Mouse (Mus musculus): ENCODE measurements around the gene Dcun1d2. TPM values are rescaled to one million over a fixed set of nuclear protein-coding genes. Genes with fewer than 3 reads are reported as not detected.

Gene Dcun1d2
- 6.1 TPM for polyA plus RNA-seq (2014; fragmentation: Illumina TruSeq; extraction: RNeasy Lipid Tissue Mini Kit (QIAGEN cat#74804); ENCODE audit: low replicate concordance)

DNA sequence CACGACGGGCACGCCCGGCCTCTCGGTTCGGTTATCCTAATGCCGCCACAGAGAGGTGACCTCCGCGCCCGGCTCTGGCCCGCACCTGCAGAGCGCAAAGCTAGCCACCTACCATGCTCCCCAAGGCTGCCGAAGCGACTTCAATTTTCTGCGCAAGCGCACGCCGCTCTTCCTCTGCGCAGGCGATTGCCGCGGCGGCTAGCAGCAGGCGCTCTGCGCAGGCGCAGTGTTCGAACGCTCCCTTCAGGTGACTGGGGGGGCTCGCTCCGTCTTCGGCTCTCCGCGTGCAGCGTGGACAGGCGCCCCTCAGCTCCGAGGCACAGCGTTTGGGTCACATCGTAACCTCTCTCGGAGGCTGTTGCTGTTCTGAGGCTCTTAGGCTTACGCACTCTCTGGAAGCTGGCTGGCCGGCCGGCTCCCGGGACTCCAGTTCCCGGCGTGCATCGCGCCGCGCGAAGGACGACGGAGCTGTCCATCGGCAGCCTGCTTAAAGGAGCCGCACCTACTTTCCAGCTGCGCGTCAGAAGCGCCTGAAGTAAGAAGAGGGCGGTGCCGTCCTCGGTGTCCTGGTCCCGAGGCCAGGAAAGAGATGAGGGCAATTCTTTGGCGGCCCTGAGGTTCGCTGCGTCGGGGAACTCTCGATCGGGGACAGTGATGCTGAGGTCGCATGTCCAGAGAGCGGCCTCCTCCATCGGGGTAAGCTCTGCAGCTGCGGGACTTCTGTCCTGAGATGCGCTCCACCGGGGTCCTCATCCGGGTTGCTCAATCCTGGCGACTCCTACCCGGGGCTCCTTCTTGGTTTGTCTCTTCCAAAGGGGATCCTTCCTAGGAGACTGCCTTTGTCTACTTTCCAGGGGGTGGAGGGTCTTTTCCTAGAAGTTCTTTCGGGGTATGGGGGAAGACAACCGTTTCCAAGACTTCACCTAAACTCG lies at the start of gene Dcun1d2, which contains the start of gene Tmco3:
Gene Dcun1d2, minus strand, starts transcription at position 440 of the 932 bp plus-strand sequence.
Gene Tmco3, plus strand, starts transcription at position 499 of the 932 bp plus-strand sequence.

DNA sequence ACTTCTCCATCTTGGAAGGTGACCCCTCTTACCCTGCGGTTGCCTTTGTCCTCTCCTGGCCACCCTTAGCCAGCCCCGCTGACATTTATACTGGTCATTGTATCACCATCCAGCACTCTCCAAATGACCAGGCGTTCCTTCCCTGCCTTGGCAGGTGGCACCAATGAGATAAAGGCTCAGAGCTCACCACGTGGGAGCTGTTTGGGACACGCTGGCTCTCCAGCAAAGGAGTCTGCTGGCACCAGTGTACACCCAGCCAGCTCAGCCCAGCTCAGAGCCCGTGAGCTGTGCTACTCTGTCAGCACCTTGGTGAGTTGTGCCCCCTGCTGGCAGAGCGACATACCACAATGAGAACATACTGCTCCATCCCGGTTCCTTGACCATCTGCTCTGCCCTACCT lies 33.9 kb downstream of the Dcun1d2 start, which contains the start of gene Adprhl1:
Gene Adprhl1, minus strand, starts transcription at position 144 of the 400 bp plus-strand sequence.

Other genes starting within 250 kb of the Dcun1d2 start
- 15.7 TPM for gene Proz, start 227.2 kb downstream of the Dcun1d2 start, polyA plus RNA-seq (2014; fragmentation: Illumina TruSeq; extraction: RNeasy Lipid Tissue Mini Kit (QIAGEN cat#74804); ENCODE audit: low replicate concordance)
- gene Pcid2, start 182.7 kb downstream of the Dcun1d2 start, polyA plus RNA-seq (2014; fragmentation: Illumina TruSeq; extraction: RNeasy Lipid Tissue Mini Kit (QIAGEN cat#74804); ENCODE audit: low replicate concordance) = 5.4 TPM
- 72.9 TPM for gene Cul4a, start 182.5 kb downstream of the Dcun1d2 start, polyA plus RNA-seq (2014; fragmentation: Illumina TruSeq; extraction: RNeasy Lipid Tissue Mini Kit (QIAGEN cat#74804); ENCODE audit: low replicate concordance)
- 557 TPM for gene Lamp1, start 129.0 kb downstream of the Dcun1d2 start, polyA plus RNA-seq (2014; fragmentation: Illumina TruSeq; extraction: RNeasy Lipid Tissue Mini Kit (QIAGEN cat#74804); ENCODE audit: low replicate concordance)
- gene Grtp1, start 87.5 kb downstream of the Dcun1d2 start, polyA plus RNA-seq (2014; fragmentation: Illumina TruSeq; extraction: RNeasy Lipid Tissue Mini Kit (QIAGEN cat#74804); ENCODE audit: low replicate concordance) = 34.4 TPM
- not detected for gene Adprhl1, start 34.0 kb downstream of the Dcun1d2 start, polyA plus RNA-seq (2014; fragmentation: Illumina TruSeq; extraction: RNeasy Lipid Tissue Mini Kit (QIAGEN cat#74804); ENCODE audit: low replicate concordance)
- 12.4 TPM for gene Tmco3, start 59 bp upstream of the Dcun1d2 start, polyA plus RNA-seq (2014; fragmentation: Illumina TruSeq; extraction: RNeasy Lipid Tissue Mini Kit (QIAGEN cat#74804); ENCODE audit: low replicate concordance)
- gene Tfdp1, start 50.6 kb upstream of the Dcun1d2 start, polyA plus RNA-seq (2014; fragmentation: Illumina TruSeq; extraction: RNeasy Lipid Tissue Mini Kit (QIAGEN cat#74804); ENCODE audit: low replicate concordance) = 35.0 TPM
- not detected for gene Atp4b, start 108.7 kb upstream of the Dcun1d2 start, polyA plus RNA-seq (2014; fragmentation: Illumina TruSeq; extraction: RNeasy Lipid Tissue Mini Kit (QIAGEN cat#74804); ENCODE audit: low replicate concordance)
- not detected for gene Grk1, start 117.0 kb upstream of the Dcun1d2 start, polyA plus RNA-seq (2014; fragmentation: Illumina TruSeq; extraction: RNeasy Lipid Tissue Mini Kit (QIAGEN cat#74804); ENCODE audit: low replicate concordance)
- gene Tmem255b, start 147.1 kb upstream of the Dcun1d2 start, polyA plus RNA-seq (2014; fragmentation: Illumina TruSeq; extraction: RNeasy Lipid Tissue Mini Kit (QIAGEN cat#74804); ENCODE audit: low replicate concordance) = not detected
- 2.0 TPM for gene Gas6, start 206.4 kb upstream of the Dcun1d2 start, polyA plus RNA-seq (2014; fragmentation: Illumina TruSeq; extraction: RNeasy Lipid Tissue Mini Kit (QIAGEN cat#74804); ENCODE audit: low replicate concordance)

All from small intestine, adult 10 weeks (tissue).